Mouse (Mus musculus): ENCODE measurements around the gene Rasal2. TPM values are rescaled to one million over a fixed set of nuclear protein-coding genes. Genes with fewer than 3 reads are reported as not detected.
"Not testable (repeated sequence)": the region's sequence is repeated elsewhere in the genome, so short reads cannot be mapped to it uniquely, and the experiment has no call there.

Rasal2 gene
- total RNA-seq, 1 experiment from 2014 or later: 2.8 TPM

GRCm38 (mm10) chr1:157286561-157286960 lies 125.8 kb downstream of the Rasal2 start:
- ATAC-seq (replicated peaks in 1 of 2; ENCODE audit: insufficient read depth in 1 of 2, low FRiP score in 2 of 2, low TSS enrichment in 1 of 2, low read depth in 1 of 2, poor library complexity in 2 of 2, severe bottlenecking in 2 of 2): peak in 1 of 2 experiments; percentile 46; a peak in 1 of 4 replicates

GRCm38 (mm10) chr1:157285366-157285765 lies 127.0 kb downstream of the Rasal2 start:
- peak in 1 of 2 experiments; percentile 32; a peak in 1 of 4 replicates for ATAC-seq (replicated peaks in 1 of 2; ENCODE audit: insufficient read depth in 1 of 2, low FRiP score in 2 of 2, low TSS enrichment in 1 of 2, low read depth in 1 of 2, poor library complexity in 2 of 2, severe bottlenecking in 2 of 2)

- peak in 1 of 2 experiments; percentile 27; a peak in 1 of 4 replicates for ATAC-seq (replicated peaks in 1 of 2; ENCODE audit: insufficient read depth in 1 of 2, low FRiP score in 2 of 2, low TSS enrichment in 1 of 2, low read depth in 1 of 2, poor library complexity in 2 of 2, severe bottlenecking in 2 of 2)
Measured at GRCm38 (mm10) chr1:157280781-157281180, 131.6 kb downstream of the Rasal2 start.

GRCm38 (mm10) chr1:157275672-157276307 lies 136.6 kb downstream of the Rasal2 start:
- no peak for ATAC-seq (replicated peaks in 1 of 2; ENCODE audit: insufficient read depth in 1 of 2, low FRiP score in 2 of 2, low TSS enrichment in 1 of 2, low read depth in 1 of 2, poor library complexity in 2 of 2, severe bottlenecking in 2 of 2)

- no peak for ATAC-seq (replicated peaks in 1 of 2; ENCODE audit: insufficient read depth in 1 of 2, low FRiP score in 2 of 2, low TSS enrichment in 1 of 2, low read depth in 1 of 2, poor library complexity in 2 of 2, severe bottlenecking in 2 of 2)
Measured at GRCm38 (mm10) chr1:157267894-157268293, 144.5 kb downstream of the Rasal2 start.

GRCm38 (mm10) chr1:157256562-157256961 lies 155.8 kb downstream of the Rasal2 start:
- no peak for ATAC-seq (replicated peaks in 1 of 2; ENCODE audit: insufficient read depth in 1 of 2, low FRiP score in 2 of 2, low TSS enrichment in 1 of 2, low read depth in 1 of 2, poor library complexity in 2 of 2, severe bottlenecking in 2 of 2)

- no peak for ATAC-seq (replicated peaks in 1 of 2; ENCODE audit: insufficient read depth in 1 of 2, low FRiP score in 2 of 2, low TSS enrichment in 1 of 2, low read depth in 1 of 2, poor library complexity in 2 of 2, severe bottlenecking in 2 of 2)
Measured at GRCm38 (mm10) chr1:157255776-157256175, 156.6 kb downstream of the Rasal2 start.

- ATAC-seq (replicated peaks in 1 of 2; ENCODE audit: insufficient read depth in 1 of 2, low FRiP score in 2 of 2, low TSS enrichment in 1 of 2, low read depth in 1 of 2, poor library complexity in 2 of 2, severe bottlenecking in 2 of 2): no peak
Measured at GRCm38 (mm10) chr1:157253600-157254490, 158.6 kb downstream of the Rasal2 start.

GRCm38 (mm10) chr1:157248112-157248511 lies 164.3 kb downstream of the Rasal2 start:
- ATAC-seq (replicated peaks in 1 of 2; ENCODE audit: insufficient read depth in 1 of 2, low FRiP score in 2 of 2, low TSS enrichment in 1 of 2, low read depth in 1 of 2, poor library complexity in 2 of 2, severe bottlenecking in 2 of 2): no peak

GRCm38 (mm10) chr1:157247341-157247740 lies 165.1 kb downstream of the Rasal2 start:
- ATAC-seq (replicated peaks in 1 of 2; ENCODE audit: insufficient read depth in 1 of 2, low FRiP score in 2 of 2, low TSS enrichment in 1 of 2, low read depth in 1 of 2, poor library complexity in 2 of 2, severe bottlenecking in 2 of 2): no peak

GRCm38 (mm10) chr1:157246779-157247178 lies 165.6 kb downstream of the Rasal2 start:
- no peak for ATAC-seq (replicated peaks in 1 of 2; ENCODE audit: insufficient read depth in 1 of 2, low FRiP score in 2 of 2, low TSS enrichment in 1 of 2, low read depth in 1 of 2, poor library complexity in 2 of 2, severe bottlenecking in 2 of 2)

- no peak for ATAC-seq (replicated peaks in 1 of 2; ENCODE audit: insufficient read depth in 1 of 2, low FRiP score in 2 of 2, low TSS enrichment in 1 of 2, low read depth in 1 of 2, poor library complexity in 2 of 2, severe bottlenecking in 2 of 2)
Measured at GRCm38 (mm10) chr1:157244453-157244790, 168.0 kb downstream of the Rasal2 start.

- no peak for ATAC-seq (replicated peaks in 1 of 2; ENCODE audit: insufficient read depth in 1 of 2, low FRiP score in 2 of 2, low TSS enrichment in 1 of 2, low read depth in 1 of 2, poor library complexity in 2 of 2, severe bottlenecking in 2 of 2)
Measured at GRCm38 (mm10) chr1:157243576-157244452, 168.6 kb downstream of the Rasal2 start.

GRCm38 (mm10) chr1:157239687-157240086 lies 172.7 kb downstream of the Rasal2 start:
- no peak for ATAC-seq (replicated peaks in 1 of 2; ENCODE audit: insufficient read depth in 1 of 2, low FRiP score in 2 of 2, low TSS enrichment in 1 of 2, low read depth in 1 of 2, poor library complexity in 2 of 2, severe bottlenecking in 2 of 2)

GRCm38 (mm10) chr1:157236650-157237344 lies 175.6 kb downstream of the Rasal2 start:
- not testable (repeated sequence) for ATAC-seq (replicated peaks in 1 of 2; ENCODE audit: insufficient read depth in 1 of 2, low FRiP score in 2 of 2, low TSS enrichment in 1 of 2, low read depth in 1 of 2, poor library complexity in 2 of 2, severe bottlenecking in 2 of 2)

GRCm38 (mm10) chr1:157233451-157233850 lies 178.9 kb downstream of the Rasal2 start:
- no peak for ATAC-seq (replicated peaks in 1 of 2; ENCODE audit: insufficient read depth in 1 of 2, low FRiP score in 2 of 2, low TSS enrichment in 1 of 2, low read depth in 1 of 2, poor library complexity in 2 of 2, severe bottlenecking in 2 of 2)

GRCm38 (mm10) chr1:157232372-157232771 lies 180.0 kb downstream of the Rasal2 start:
- 0 out of 4 replicates have a peak, but pooled peaks of 1 of the 2 experiments have one; percentile 42 for ATAC-seq (replicated peaks in 1 of 2; ENCODE audit: insufficient read depth in 1 of 2, low FRiP score in 2 of 2, low TSS enrichment in 1 of 2, low read depth in 1 of 2, poor library complexity in 2 of 2, severe bottlenecking in 2 of 2)

Data from hematopoietic stem cell, adult 5-6 weeks (primary cell).